Mouse (Mus musculus) bone marrow, adult 2 months (tissue): ENCODE results near the gene Agap3. TPM values are rescaled to one million over a fixed set of nuclear protein-coding genes. Genes with fewer than 3 reads are reported as not detected.

Experiments
- H3K27ac ChIP-seq: fragments of 200-500 bp; 2 replicates; pipeline ENCODE4 v1.5.1; 2012; ENCODE audit warnings: low read depth, mild to moderate bottlenecking, control low read depth, inconsistent platforms, low read length; ENCODE audit not compliant: control insufficient read depth, poor library complexity, insufficient read depth
- H3K4me1 ChIP-seq: fragments of 200-500 bp; 2 replicates; pipeline ENCODE4 v1.6.1; 2011; ENCODE audit warnings: low read length; ENCODE audit not compliant: control insufficient read depth, insufficient read depth
- H3K4me3 ChIP-seq: fragments of 200-500 bp; replicated peaks from 2 replicates; pipeline ENCODE3; 2011; ENCODE audit warnings: mild to moderate bottlenecking, low read depth, low read length, control low read depth; ENCODE audit not compliant: control insufficient read depth
- CTCF ChIP-seq: fragments of 200-500 bp; IDR thresholded peaks from 2 replicates; pipeline ENCODE4 v1.5.1; 2011; ENCODE audit warnings: low read length, control low read depth; ENCODE audit not compliant: control insufficient read depth, insufficient read depth
- POLR2A ChIP-seq: fragments of 200-500 bp; IDR thresholded peaks from 2 replicates; pipeline ENCODE4 v1.6.1; 2011; ENCODE audit warnings: low read depth, mild to moderate bottlenecking, control low read depth, low read length, borderline replicate concordance; ENCODE audit not compliant: control insufficient read depth
- WGBS: fragments of 180-500 bp; shearing (Covaris S2); methylation state at CpG from one replicate; pipeline ENCODE4 v1.1.7; 2018; 5-methylcytosine and 5-hydroxymethylcytosine counted together
- polyA plus RNA-seq: library from polyadenylated mRNA; stranded (reverse); fragments of >200 nt; gene quantifications from 2 replicates; pipeline ENCODE4 v1.2.4, GENCODE M21; 2011; ENCODE audit warnings: low replicate concordance; ENCODE audit not compliant: missing spikeins, insufficient read depth, insufficient read length

The Agap3 gene
- polyA plus RNA-seq, 1 experiment, result 28.2 TPM

DNA sequence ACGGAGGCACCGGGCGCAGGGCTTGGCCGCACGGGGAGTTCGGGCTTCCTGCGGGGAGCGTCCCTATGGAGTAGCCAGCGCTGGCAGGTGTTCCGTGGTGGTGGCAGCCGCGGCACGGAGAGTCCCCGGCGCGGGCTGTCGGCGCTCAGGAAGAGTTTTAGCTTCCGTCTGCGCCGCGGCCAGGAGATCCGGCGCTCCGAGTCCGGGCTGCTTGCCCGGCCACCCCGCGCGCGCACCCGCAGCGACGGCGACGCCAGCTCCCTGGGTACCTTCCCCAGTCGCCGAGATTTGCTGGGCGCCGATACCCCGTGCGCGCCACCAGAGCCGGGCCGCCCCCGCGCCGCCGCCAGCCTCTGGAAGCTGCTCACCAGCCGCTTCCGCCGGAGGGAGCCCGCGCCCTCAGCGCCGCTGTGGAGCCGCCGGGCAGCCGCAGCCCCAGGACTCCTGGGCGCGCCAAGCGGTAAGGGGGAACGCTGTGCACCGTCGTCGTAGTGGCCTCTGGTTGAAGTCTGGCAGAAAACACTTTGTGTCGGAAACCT, 22.8 kb downstream of the Agap3 start:
- 2% methylated on average over 67 of the region's 67 CpGs for WGBS
- TF ChIP-seq POLR2A (no peak), CTCF (no peak)

DNA sequence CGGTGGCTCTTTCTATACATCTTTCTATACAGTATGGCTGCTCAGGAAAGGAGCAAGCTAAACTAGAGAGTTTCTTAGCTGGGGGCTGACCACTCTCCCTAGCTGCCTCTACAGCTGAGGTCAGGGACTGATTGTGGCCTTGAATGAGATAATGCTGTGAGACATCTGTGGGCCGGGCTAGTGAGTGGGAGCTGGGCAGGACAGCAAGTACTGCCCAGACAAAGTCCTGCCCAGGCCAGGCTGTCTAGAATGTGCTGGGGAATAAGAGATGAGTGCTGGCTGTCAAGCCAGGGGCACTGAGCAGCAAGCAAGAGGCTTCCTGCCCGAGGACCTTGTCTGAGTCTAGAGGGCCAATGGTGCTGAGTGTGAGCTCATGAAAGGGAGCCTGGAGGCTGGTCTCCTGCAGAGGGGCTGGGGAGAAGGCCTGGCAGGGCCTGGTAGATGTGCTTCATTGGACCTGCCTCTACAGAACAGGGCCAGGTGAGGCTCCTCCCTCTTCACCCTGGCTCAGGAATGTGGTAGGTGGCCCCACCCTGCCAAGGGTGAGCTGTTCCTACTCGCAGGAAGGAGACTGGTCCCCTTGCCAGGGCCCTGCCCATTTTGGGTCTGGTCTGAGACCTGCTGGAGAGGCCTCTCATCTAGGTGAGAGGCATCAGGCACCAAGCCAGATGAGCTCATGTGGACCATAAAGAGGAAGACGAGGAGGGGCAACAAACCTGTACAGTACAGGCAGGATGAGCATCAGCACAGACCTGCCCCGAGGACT, 23.7 kb downstream of the Agap3 start:
- H3K4me1 ChIP-seq, result no peaks in the 10 kb centered on the region
- 81% methylated on average over 6 of the region's 6 CpGs for WGBS
- no peak overlapping the region for H3K4me3 ChIP-seq
- H3K27ac ChIP-seq, result no peak overlapping the region
- TF ChIP-seq POLR2A (no peak), CTCF (no peak)

More for the DNA sequence above, 22.8 kb downstream of the Agap3 start:
- H3K27ac ChIP-seq, result no peak overlapping the region; the same call in 1 of the 2 replicates
- no peak overlapping the region for H3K4me3 ChIP-seq
- no peaks in the 10 kb centered on the region for H3K4me1 ChIP-seq

DNA sequence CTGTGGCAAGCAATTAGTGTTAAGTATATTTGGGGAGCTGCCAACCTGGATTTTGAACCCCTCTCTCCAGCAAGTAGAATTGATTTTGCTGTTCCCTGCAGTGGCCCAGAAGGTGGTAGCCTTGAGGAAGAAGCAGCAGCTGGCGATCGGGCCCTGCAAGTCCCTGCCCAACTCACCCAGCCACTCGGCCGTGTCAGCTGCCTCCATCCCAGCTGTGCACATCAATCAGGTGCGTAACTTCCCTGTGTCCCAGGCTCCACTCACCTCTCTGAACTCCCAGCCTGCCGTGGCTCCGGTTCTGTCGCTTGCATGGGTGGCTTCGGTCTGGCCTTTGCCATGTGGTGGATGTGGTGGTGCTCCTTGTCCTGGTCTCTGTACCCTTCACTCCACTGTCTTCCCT, 25.9 kb downstream of the Agap3 start:
- TF ChIP-seq CTCF (no peak), POLR2A (no peak)
- no peak overlapping the region for H3K27ac ChIP-seq
- H3K4me3 ChIP-seq, result no peak overlapping the region
- WGBS, result 90% methylated on average over 9 of the region's 9 CpGs
- no peaks in the 10 kb centered on the region for H3K4me1 ChIP-seq

DNA sequence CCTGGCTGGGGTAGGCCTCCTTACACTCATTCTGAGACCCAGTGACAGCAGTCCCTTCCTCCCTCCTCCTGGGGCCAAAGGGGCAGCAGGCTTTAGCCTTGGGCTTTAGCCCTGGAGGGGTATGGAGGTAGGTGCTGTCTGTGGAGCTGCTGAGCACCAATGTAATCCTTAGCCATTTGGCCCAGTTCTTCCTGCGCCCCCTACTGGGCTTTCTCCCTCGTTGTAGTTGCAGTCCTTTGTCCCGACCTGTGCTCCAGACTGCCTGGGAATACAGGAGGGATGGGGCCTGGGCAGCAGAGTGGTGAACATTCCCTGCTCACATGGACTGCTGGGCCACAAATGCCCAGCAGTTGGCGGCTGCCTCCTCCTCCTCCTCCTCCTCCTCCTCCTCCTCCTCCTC, 29.7 kb downstream of the Agap3 start:
- Histone ChIP-seq H3K27ac (no peak overlapping the region), H3K4me3 (no peak overlapping the region), H3K4me1 (no peaks in the 10 kb centered on the region)
- 27% methylated on average over 3 of the region's 4 CpGs for WGBS
- TF ChIP-seq POLR2A, result no peak
- TF ChIP-seq CTCF, result peak; percentile 54; the same call in 1 of the 2 replicates

DNA sequence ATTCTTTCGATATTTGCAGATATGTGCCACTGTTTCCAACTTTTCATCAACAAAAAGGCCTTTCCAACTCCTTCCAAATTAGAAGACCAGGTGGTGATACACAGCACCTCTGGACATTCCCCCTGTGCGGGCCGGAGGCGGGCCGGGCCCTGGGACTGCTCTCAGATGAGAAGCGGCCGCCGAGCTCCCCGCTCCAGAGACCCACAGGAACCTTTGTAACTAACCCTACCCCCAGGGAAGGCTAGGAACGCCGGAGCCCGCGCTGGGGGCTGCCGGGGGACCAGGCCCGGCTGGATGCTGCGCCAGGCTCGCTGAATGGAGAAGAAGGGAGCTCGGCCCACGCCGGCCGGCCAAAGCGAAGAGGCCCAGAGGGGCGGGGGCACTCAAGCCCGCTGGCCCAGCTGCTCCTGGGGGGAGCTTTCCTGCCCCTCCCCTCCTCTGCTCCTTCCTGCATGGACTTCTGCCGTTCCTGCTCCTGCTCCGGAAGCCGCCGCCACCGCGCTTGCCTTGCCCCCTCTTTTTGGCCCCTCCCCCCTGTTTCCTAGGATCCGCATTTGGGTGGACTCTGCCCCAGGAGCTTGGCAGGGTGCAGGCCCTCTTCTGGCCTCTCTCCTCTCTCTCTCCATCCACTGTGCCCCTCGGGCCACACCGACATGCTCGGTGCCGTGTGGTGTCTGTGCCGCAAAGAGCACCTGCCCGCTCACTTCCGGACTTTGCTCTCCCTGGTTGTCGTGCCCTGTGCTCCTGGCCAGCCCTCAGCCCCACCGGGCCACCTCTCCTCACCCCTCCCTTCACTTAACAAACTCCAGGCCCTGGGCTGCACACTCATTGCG, 30.5 kb downstream of the Agap3 start:
- H3K27ac ChIP-seq, result no peak overlapping the region
- no peak for TF ChIP-seq POLR2A
- TF ChIP-seq CTCF, result no peak
- 92% methylated on average over 41 of the region's 41 CpGs for WGBS
- H3K4me3 ChIP-seq, result no peak overlapping the region
- H3K4me1 ChIP-seq, result no peaks in the 10 kb centered on the region

DNA sequence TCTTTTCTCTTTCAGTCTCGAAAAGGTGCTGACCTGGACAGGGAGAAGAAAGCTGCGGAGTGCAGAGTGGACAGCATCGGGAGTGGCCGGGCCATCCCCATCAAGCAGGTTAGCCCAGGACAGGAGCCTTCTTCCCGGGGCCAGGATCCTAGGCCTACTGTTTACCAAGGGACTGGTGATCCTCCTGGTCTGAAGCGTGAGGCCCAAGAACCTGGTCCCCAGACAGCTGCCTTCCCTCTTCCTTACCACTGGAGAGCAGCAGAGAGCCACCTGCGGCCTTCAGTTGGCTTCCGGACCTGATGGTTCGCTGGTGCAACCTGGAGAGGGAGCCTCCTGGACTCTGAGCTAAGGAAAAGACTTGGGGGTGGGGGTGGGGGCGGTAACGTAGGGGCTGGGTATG, 31.3 kb downstream of the Agap3 start:
- 47% methylated on average over 11 of the region's 11 CpGs for WGBS
- peak; percentile 76 for TF ChIP-seq CTCF
- no peak for TF ChIP-seq POLR2A
- H3K27ac ChIP-seq, result no peak overlapping the region
- H3K4me3 ChIP-seq, result no peak overlapping the region
- H3K4me1 ChIP-seq, result no peaks in the 10 kb centered on the region

DNA sequence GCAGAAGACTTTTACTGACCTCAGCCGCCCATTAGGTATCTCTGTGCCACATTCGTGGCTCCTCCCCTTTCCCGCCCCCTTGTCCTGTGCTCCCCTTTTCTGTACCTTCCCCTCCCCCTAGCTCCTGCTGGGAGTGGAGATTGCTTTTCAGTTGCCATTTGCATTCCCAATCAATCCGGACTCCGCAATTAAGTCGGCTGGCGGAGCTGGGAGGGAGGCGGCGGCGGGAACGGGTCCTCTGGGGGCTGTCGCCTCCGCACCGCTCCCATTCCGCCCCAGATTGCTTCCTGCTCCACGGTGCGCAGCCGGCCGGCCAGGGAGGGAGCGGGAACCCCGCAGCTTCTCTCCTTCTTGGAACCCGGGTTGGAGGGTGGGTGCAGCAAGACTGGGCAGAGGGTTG, 33.0 kb downstream of the Agap3 start:
- TF ChIP-seq POLR2A (no peak), CTCF (no peak)
- no peaks in the 10 kb centered on the region for H3K4me1 ChIP-seq
- no peak overlapping the region for H3K27ac ChIP-seq
- WGBS, result 92% methylated on average over 22 of the region's 22 CpGs
- H3K4me3 ChIP-seq, result no peak overlapping the region

DNA sequence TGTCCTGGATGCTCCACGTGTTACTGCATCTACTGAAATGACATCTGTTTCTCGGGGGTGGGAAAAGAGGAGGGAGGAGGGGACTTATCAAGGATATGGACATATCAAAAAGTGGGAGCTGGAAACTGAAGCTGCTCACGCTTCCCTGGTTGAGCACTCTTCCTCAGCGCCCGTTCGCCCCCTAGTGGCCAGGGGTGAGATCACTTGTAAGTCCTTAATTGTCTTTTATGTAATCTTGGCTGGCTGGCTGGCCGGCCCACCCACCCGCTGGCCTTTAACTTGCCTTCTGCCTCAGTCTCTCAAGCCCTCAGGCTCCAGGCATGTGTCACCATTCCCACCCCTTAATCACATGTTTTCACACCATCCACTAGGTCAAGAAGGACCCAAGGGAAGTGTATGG, 34.1 kb downstream of the Agap3 start:
- H3K4me1 ChIP-seq, result no peaks in the 10 kb centered on the region
- 8% methylated on average over 8 of the region's 8 CpGs for WGBS
- TF ChIP-seq CTCF (peak; percentile 89), POLR2A (no peak)
- no peak overlapping the region for H3K4me3 ChIP-seq
- no peak overlapping the region for H3K27ac ChIP-seq
